Mouse (Mus musculus) intestine, embryonic 15.5 days (tissue): Measurements from ENCODE around the gene Ptprb. TPM values are rescaled to one million over a fixed set of nuclear protein-coding genes. Genes with fewer than 3 reads are reported as not detected.
A peak's percentile ranks its signal among the peaks of the same experiment; 100 is the strongest.

ENCODE experiments used
- ATAC-seq: fragments of 200-750 bp; cut with Nextera tagmentation; 2 replicates; pipeline ENCODE4 v1.8.0; 2017; ENCODE audit warnings: moderate TSS enrichment, moderate library complexity
- H3K27ac ChIP-seq: fragments of 300-500 bp; sonication (generic); 2 replicates; pipeline ENCODE4 v1.5.1; 2015; ENCODE audit warnings: mild to moderate bottlenecking, inconsistent platforms
- H3K27me3 ChIP-seq: fragments of 300-500 bp; sonication (generic); replicated peaks from 2 replicates; pipeline ENCODE4 v1.6.1; 2015; ENCODE audit warnings: inconsistent platforms
- H3K36me3 ChIP-seq: fragments of 300-500 bp; sonication (generic); 2 replicates; pipeline ENCODE4 v1.6.1; 2015; ENCODE audit warnings: inconsistent platforms
- H3K4me1 ChIP-seq: fragments of 300-500 bp; sonication (generic); replicated peaks from 2 replicates; pipeline ENCODE4 v1.6.1; 2015; ENCODE audit warnings: inconsistent platforms
- H3K4me2 ChIP-seq: fragments of 300-500 bp; sonication (generic); replicated peaks from 2 replicates; pipeline ENCODE4 v1.6.1; 2015; ENCODE audit warnings: mild to moderate bottlenecking, inconsistent platforms
- H3K4me3 ChIP-seq: fragments of 300-500 bp; sonication (generic); replicated peaks from 2 replicates; pipeline ENCODE4 v1.5.1; 2015; ENCODE audit warnings: inconsistent platforms
- H3K9ac ChIP-seq: fragments of 300-500 bp; sonication (generic); 2 replicates; pipeline ENCODE4 v1.6.1; 2015; ENCODE audit warnings: inconsistent platforms
- H3K9me3 ChIP-seq: fragments of 300-500 bp; sonication (generic); 2 replicates; pipeline ENCODE4 v1.6.1; 2016; ENCODE audit warnings: inconsistent platforms
- WGBS: fragments of 180-500 bp; shearing (Covaris S2); methylation state at CpG from one replicate; pipeline ENCODE4 v1.1.7; 2015; 5-methylcytosine and 5-hydroxymethylcytosine counted together
- polyA plus RNA-seq: library from polyadenylated mRNA; unstranded; fragments of >200 nt; fragmentation: Nextera tagmentation; extraction: Ambion mirVana; gene quantifications from 2 replicates; pipeline ENCODE4 v1.2.1, GENCODE M21; 2015

Gene Ptprb
- polyA plus RNA-seq, 1 experiment from 2014 or later: 4.7 TPM

- no peak overlapping the region for H3K4me2 ChIP-seq
- H3K27me3 ChIP-seq: no peaks in the 10 kb centered on the region
- H3K9me3 ChIP-seq: no peaks in the 10 kb centered on the region
- peak; percentile 92 for ATAC-seq
- H3K36me3 ChIP-seq: no peaks in the 10 kb centered on the region
- no peak overlapping the region for H3K9ac ChIP-seq
- no peaks in the 10 kb centered on the region for H3K4me1 ChIP-seq
- 74% methylated on average over 15 of the region's 15 CpGs for whole genome bisulfite sequencing
- no peak overlapping the region for H3K4me3 ChIP-seq
- H3K27ac ChIP-seq: no peak overlapping the region
Measured at GRCm38 (mm10) chr10:116346618-116347184, 71.4 kb downstream of the Ptprb start.

- Histone ChIP-seq H3K27ac (no peak overlapping the region), H3K9ac (no peak overlapping the region), H3K9me3 (no peaks in the 10 kb centered on the region), H3K36me3 (no peaks in the 10 kb centered on the region), H3K4me2 (no peak overlapping the region), H3K27me3 (no peaks in the 10 kb centered on the region), H3K4me1 (no peaks in the 10 kb centered on the region), H3K4me3 (no peak overlapping the region)
- 89% methylated on average over 6 of the region's 6 CpGs for WGBS
- no peak for ATAC-seq
Measured at GRCm38 (mm10) chr10:116349004-116349403, 73.7 kb downstream of the Ptprb start.

- H3K36me3 ChIP-seq: no peaks in the 10 kb centered on the region
- H3K4me1 ChIP-seq: no peaks in the 10 kb centered on the region
- no peak for ATAC-seq
- no peak overlapping the region for H3K9ac ChIP-seq
- no peaks in the 10 kb centered on the region for H3K9me3 ChIP-seq
- 32% methylated on average over 13 of the region's 13 CpGs for WGBS
- no peaks in the 10 kb centered on the region for H3K27me3 ChIP-seq
- H3K27ac ChIP-seq: no peak overlapping the region
- no peak overlapping the region for H3K4me2 ChIP-seq
- H3K4me3 ChIP-seq: no peak overlapping the region
Measured at GRCm38 (mm10) chr10:116350532-116350931, 75.2 kb downstream of the Ptprb start.

GRCm38 (mm10) chr10:116354372-116354771 is 79.0 kb downstream of the Ptprb start:
- Histone ChIP-seq H3K4me3 (no peak overlapping the region), H3K9me3 (no peaks in the 10 kb centered on the region), H3K36me3 (no peaks in the 10 kb centered on the region), H3K27me3 (no peaks in the 10 kb centered on the region), H3K27ac (no peak overlapping the region), H3K9ac (no peak overlapping the region), H3K4me2 (no peak overlapping the region), H3K4me1 (0 out of 2 replicates have a peak, but pooled peaks cover 2% of the 10 kb centered on the region)
- WGBS: 68% methylated on average over 5 of the region's 5 CpGs
- no peak for ATAC-seq

GRCm38 (mm10) chr10:116362181-116362580 is 86.9 kb downstream of the Ptprb start:
- ATAC-seq: no peak
- H3K4me3 ChIP-seq: no peak overlapping the region

GRCm38 (mm10) chr10:116362645-116363044 is 87.3 kb downstream of the Ptprb start:
- H3K4me1 ChIP-seq: 0 out of 2 replicates have a peak, but pooled peaks cover 2% of the 10 kb centered on the region
- no peak overlapping the region for H3K4me3 ChIP-seq
- H3K27ac ChIP-seq: no peak overlapping the region
- H3K9ac ChIP-seq: no peak overlapping the region
- ATAC-seq: no peak
- H3K27me3 ChIP-seq: no peaks in the 10 kb centered on the region
- no peak overlapping the region for H3K4me2 ChIP-seq
- H3K36me3 ChIP-seq: no peaks in the 10 kb centered on the region
- WGBS: 92% methylated on average over 8 of the region's 8 CpGs
- no peaks in the 10 kb centered on the region for H3K9me3 ChIP-seq

More at GRCm38 (mm10) chr10:116362181-116362580, 86.9 kb downstream of the Ptprb start:
- Histone ChIP-seq H3K9ac (no peak overlapping the region), H3K27me3 (no peaks in the 10 kb centered on the region), H3K36me3 (no peaks in the 10 kb centered on the region), H3K4me1 (0 out of 2 replicates have a peak, but pooled peaks cover 2% of the 10 kb centered on the region), H3K27ac (no peak overlapping the region), H3K4me2 (no peak overlapping the region), H3K9me3 (no peaks in the 10 kb centered on the region)
- 87% methylated on average over 6 of the region's 6 CpGs for WGBS

GRCm38 (mm10) chr10:116364759-116365158 is 89.4 kb downstream of the Ptprb start:
- no peaks in the 10 kb centered on the region for H3K27me3 ChIP-seq
- H3K27ac ChIP-seq: no peak overlapping the region
- no peak for ATAC-seq
- H3K4me2 ChIP-seq: no peak overlapping the region
- H3K36me3 ChIP-seq: no peaks in the 10 kb centered on the region
- no peak overlapping the region for H3K9ac ChIP-seq
- no peaks in the 10 kb centered on the region for H3K9me3 ChIP-seq
- 23% methylated on average over 7 of the region's 7 CpGs for WGBS
- no peaks in the 10 kb centered on the region for H3K4me1 ChIP-seq
- no peak overlapping the region for H3K4me3 ChIP-seq

GRCm38 (mm10) chr10:116370991-116371725 is 95.8 kb downstream of the Ptprb start:
- no peaks in the 10 kb centered on the region for H3K9me3 ChIP-seq
- no peak overlapping the region for H3K9ac ChIP-seq
- no peaks in the 10 kb centered on the region for H3K36me3 ChIP-seq
- no peak overlapping the region for H3K4me3 ChIP-seq
- no peaks in the 10 kb centered on the region for H3K27me3 ChIP-seq
- ATAC-seq: no peak
- H3K4me1 ChIP-seq: no peaks in the 10 kb centered on the region
- no peak overlapping the region for H3K4me2 ChIP-seq
- no peak overlapping the region for H3K27ac ChIP-seq
- WGBS: 51% methylated on average over 6 of the region's 6 CpGs

- no peaks in the 10 kb centered on the region for H3K4me1 ChIP-seq
- no peaks in the 10 kb centered on the region for H3K36me3 ChIP-seq
- no peak overlapping the region for H3K9ac ChIP-seq
- H3K4me3 ChIP-seq: no peak overlapping the region
- no peak overlapping the region for H3K4me2 ChIP-seq
- no peaks in the 10 kb centered on the region for H3K9me3 ChIP-seq
- no peak for ATAC-seq
- no peaks in the 10 kb centered on the region for H3K27me3 ChIP-seq
- 91% methylated on average over 6 of the region's 6 CpGs for WGBS
- no peak overlapping the region for H3K27ac ChIP-seq
Measured at GRCm38 (mm10) chr10:116374111-116374510, 98.8 kb downstream of the Ptprb start.

- WGBS: 63% methylated on average over 4 of the region's 4 CpGs
- no peaks in the 10 kb centered on the region for H3K9me3 ChIP-seq
Measured at GRCm38 (mm10) chr10:116376853-116377252, 101.5 kb downstream of the Ptprb start.

GRCm38 (mm10) chr10:116382826-116383685 is 107.7 kb downstream of the Ptprb start:
- H3K9me3 ChIP-seq: no peaks in the 10 kb centered on the region
- 63% methylated on average over 13 of the region's 13 CpGs for WGBS
- no peaks in the 10 kb centered on the region for H3K4me1 ChIP-seq
- no peaks in the 10 kb centered on the region for H3K36me3 ChIP-seq
- H3K4me3 ChIP-seq: no peak overlapping the region
- no peak overlapping the region for H3K27ac ChIP-seq
- no peak for ATAC-seq
- H3K27me3 ChIP-seq: no peaks in the 10 kb centered on the region
- no peak overlapping the region for H3K9ac ChIP-seq
- no peak overlapping the region for H3K4me2 ChIP-seq

More at GRCm38 (mm10) chr10:116376853-116377252, 101.5 kb downstream of the Ptprb start:
- H3K4me1 ChIP-seq: no peaks in the 10 kb centered on the region
- no peak for ATAC-seq
- H3K27me3 ChIP-seq: no peaks in the 10 kb centered on the region
- no peak overlapping the region for H3K9ac ChIP-seq
- H3K4me3 ChIP-seq: no peak overlapping the region
- no peak overlapping the region for H3K27ac ChIP-seq
- H3K4me2 ChIP-seq: no peak overlapping the region
- H3K36me3 ChIP-seq: no peaks in the 10 kb centered on the region

GRCm38 (mm10) chr10:116384401-116384800 is 109.1 kb downstream of the Ptprb start:
- Histone ChIP-seq H3K4me1 (no peaks in the 10 kb centered on the region), H3K4me2 (no peak overlapping the region), H3K27ac (no peak overlapping the region), H3K9ac (no peak overlapping the region), H3K9me3 (no peaks in the 10 kb centered on the region), H3K4me3 (no peak overlapping the region), H3K27me3 (no peaks in the 10 kb centered on the region), H3K36me3 (no peaks in the 10 kb centered on the region)
- WGBS: 67% methylated on average over 4 of the region's 4 CpGs
- ATAC-seq: no peak
